Mouse (Mus musculus) fat pad, adult 2 months (tissue): ENCODE results near the gene Sh2d1b1.
A peak's percentile ranks its signal among the peaks of the same experiment; 100 is the strongest.
"Not testable (repeated sequence)": the region's sequence is repeated elsewhere in the genome, so short reads cannot be mapped to it uniquely, and the experiment has no call there.

Experiments used
- DNase-seq: peaks from one replicate; pipeline ENCODE4 v3.0.0-alpha.2; 2011; ENCODE audit warnings: low read depth, low spot score; ENCODE audit errors: extremely low read depth

Gene Sh2d1b1

DNA sequence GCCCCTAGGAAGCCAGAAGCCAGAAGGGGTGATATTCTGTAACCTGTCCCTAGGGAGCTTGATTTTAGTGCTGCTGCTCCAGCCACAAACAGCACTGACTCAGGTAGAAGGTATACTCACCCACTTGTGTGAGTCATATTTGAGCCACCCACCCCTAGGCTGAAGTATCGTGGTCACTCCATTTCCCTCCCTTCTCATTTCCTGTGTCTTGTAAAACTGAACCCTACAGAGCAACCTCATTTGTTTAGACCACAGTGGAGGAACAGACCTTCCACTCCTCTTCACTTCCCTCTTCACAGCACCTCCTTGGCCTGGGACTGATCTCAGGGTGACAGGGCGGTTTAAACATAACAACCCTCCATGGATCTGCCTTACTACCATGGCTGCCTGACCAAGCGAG lies at the start of gene Sh2d1b1:
Sh2d1b1 (plus strand) TSS at position 305 of the 400 bp plus-strand sequence.
- no peak for DNase-seq

GRCm38 (mm10) chr1:170232688-170233087 lies 44.4 kb upstream of the Sh2d1b1 start, which contains the start of gene Sh2d1b2:
Gene Sh2d1b2, plus strand, starts transcription at chr1:170232749.
- not testable (repeated sequence) for DNase-seq

- DNase-seq, result no peak
These were observed 32.1 kb upstream of the Sh2d1b1 start for GRCm38 (mm10) chr1:170245016-170245415.

DNA sequence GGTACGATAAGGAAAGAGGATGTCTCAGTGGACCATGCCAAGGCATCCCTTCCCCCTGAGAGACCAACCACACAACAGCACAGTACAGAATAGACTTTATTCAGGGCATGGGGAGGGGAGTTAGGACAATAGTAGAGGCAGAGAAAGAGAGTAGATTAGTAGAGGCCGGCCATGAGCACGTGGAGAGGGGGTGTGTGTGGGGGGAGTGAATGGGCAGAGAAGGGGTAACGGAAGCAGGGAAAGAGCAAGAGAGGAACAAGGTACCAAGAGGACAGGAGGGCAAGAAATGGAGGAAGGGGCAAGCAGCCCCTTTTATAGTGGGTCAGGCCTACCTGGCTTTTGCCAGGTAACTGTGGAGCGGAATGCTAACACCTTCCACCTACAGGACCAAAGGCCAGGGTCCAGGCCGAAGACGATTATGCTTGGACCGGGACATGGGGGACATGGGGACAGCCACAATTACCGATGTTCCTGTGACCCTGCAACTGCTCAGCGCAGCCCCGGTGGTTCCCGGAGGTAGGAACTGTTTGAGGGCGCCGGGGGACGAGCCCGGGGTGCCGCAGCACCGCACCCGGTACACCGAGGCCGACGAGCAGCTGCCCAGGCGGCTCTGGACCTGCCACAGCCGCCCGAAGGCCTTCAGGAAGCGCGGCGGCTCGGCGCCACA lies 22.1 kb upstream of the Sh2d1b1 start:
- no peak for DNase-seq

GRCm38 (mm10) chr1:170255560-170255910 lies 21.6 kb upstream of the Sh2d1b1 start:
- DNase-seq, result peak; percentile 4

GRCm38 (mm10) chr1:170270281-170270680 lies 6.8 kb upstream of the Sh2d1b1 start:
- DNase-seq, result no peak

DNA sequence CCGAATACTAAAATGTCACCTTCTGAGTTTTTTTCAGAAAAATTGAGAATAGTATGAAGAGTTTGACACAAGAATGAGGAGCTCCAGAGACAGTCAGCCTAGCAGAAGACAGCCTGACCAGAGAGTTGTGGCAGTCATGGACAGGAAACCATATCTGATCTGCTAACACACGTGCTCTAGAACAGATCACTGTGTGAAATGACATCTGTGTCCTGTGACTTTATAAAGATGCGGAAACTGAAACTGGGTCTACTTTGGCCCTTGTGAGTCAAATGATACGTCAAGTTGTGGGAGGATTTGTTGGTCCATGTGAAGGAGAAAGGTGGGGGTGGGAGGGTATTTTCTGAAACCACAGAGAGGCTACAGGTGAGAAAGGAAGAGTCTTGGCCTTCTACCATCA lies 6.4 kb upstream of the Sh2d1b1 start:
- DNase-seq, result no peak

GRCm38 (mm10) chr1:170273252-170273651 lies 3.9 kb upstream of the Sh2d1b1 start:
- no peak for DNase-seq

- no peak for DNase-seq
These were observed 5.5 kb downstream of the Sh2d1b1 start for GRCm38 (mm10) chr1:170282415-170283129.

DNA sequence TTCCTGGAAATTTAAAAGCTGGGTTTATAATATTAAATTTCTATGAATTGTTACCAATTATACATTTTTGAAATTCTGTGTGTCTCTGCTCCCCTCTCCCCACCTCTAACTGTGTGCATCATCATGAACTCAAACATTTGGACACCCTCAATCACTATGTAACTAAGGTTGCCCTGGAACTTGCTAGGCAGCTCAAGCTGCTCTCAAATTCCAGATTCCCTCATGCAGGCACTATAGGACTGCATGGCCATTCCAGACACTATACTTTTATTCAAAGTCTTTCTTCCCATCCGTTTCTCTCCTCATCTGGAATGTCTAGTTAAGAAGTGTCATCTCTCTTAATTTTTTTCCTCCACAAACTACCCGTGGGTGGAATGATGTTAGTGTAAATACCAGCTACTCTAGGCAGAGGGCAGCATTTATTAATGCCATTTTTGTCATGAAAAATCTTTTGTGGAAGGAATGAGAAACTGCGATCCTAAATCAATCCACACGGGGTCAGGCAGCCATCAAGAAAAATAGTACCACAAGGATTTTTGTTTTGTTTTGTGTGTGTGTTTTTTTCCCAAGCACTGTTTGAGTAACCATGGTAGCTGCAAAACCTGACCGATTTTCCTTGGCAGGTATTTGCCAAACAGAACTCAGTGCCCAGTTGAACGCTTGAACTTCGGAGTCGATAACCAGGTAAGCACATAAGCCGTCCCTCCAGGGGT lies 15.3 kb downstream of the Sh2d1b1 start:
- no peak for DNase-seq

- DNase-seq, result no peak
These were observed 16.1 kb downstream of the Sh2d1b1 start for GRCm38 (mm10) chr1:170293257-170293656.

GRCm38 (mm10) chr1:170294786-170295570 lies 17.9 kb downstream of the Sh2d1b1 start:
- no peak for DNase-seq

DNA sequence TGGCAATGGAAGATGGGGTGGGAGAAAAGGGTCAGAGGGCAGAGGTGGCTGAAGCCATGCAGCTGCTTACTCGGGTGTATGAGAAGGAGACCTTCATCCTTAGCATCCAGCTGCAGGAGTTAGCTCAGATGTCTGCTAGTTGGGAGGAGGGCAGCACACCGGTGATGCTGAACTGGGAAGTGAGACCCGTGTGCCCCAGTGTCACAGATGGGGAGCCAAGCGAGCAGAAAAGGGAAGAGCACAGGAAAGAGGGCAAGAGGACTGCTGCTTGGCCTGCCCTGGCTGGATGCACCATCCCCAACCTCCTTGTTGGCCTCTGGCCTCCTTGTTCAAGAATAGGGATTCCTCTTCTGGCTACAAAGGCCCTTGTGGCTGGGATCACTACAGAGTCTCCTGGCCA lies 22.4 kb downstream of the Sh2d1b1 start:
- no peak for DNase-seq

- no peak for DNase-seq
These were observed 24.6 kb downstream of the Sh2d1b1 start for GRCm38 (mm10) chr1:170301686-170302085.

DNA sequence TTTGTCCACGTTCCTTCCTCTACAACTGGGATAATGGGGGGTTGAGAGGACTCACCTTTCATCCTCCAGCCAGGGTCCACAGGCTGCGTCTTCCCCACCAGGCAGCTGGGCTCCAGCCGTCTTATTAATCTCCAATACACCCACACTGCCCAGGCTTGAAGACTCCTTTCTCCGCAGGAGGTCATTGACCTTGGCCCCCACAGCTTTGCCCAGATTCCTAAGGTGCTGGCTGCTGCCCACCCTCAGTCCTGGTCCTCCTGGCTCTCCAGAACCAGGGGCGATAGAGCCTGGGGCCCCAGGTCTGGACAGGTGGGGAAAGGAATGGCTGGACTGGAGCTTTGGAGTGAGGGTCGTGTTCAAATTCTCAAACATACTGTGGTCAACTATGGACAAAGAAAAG lies 25.3 kb downstream of the Sh2d1b1 start:
- DNase-seq, result no peak

- DNase-seq, result no peak
These were observed 26.0 kb downstream of the Sh2d1b1 start for GRCm38 (mm10) chr1:170303103-170303502.

DNA sequence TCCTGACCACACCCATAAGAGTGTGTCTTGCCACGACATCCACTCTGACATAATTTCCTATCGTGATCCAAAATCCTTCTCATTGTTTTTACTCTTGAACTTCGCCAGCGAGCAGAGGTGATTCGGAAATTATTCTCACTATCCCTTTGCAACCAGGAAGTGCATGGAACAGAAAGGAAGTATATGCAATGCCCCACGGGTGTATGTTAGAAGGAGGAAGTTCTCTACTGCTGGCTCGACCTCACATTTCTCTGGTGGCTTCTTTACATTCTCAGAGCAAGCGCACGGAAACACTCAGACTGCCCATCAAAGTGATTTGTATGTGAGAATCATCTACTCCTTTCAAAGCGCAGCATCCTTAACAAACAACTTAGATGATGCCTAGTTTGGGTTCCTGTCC lies 27.9 kb downstream of the Sh2d1b1 start:
- DNase-seq, result no peak

DNA sequence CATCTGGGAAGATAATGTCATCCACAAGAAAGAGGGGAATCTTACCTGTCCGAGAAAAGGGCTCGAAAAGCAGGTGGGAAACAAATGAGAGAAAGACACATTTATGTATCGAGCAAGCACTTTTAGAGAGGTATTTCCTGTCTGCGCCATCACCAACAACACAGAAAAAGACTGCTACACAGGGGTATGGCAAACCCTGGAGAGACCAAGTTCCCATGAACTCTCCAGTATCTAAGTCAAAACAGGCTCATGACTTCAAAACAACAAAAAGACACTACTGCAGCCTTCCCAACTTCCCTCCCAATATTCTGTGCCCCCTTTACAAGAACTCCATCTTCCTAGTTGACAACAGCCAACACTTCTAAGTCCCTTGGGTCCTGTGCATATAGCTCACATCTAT lies 29.1 kb downstream of the Sh2d1b1 start, which contains the start of gene Gm7694:
Gm7694 (minus strand) TSS at position 101 of the 400 bp plus-strand sequence.
- DNase-seq, result no peak

DNA sequence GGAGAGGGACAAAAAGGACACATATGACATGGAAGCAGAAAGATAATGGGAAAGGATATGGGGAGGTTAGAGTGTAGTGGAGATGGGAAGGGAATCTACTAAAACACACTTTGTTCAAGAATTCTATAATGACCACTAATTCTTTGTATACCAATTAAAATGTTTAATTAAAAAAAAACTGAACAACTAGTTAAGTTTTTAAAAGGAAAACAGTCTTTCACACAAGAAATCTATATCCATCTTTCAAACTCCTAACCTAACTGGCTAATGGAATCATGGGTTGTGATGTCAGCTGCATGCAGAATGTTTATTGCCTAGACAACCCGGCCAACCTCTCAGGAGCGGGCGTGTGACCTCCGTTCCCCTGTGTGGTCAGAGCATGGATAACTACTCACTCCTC lies 31.4 kb downstream of the Sh2d1b1 start, which contains the start of gene Spata46:
Spata46 (plus strand) TSS at position 301 of the 400 bp plus-strand sequence.
- DNase-seq, result no peak

GRCm38 (mm10) chr1:170311431-170311830 lies 34.3 kb downstream of the Sh2d1b1 start:
- DNase-seq, result no peak

DNA sequence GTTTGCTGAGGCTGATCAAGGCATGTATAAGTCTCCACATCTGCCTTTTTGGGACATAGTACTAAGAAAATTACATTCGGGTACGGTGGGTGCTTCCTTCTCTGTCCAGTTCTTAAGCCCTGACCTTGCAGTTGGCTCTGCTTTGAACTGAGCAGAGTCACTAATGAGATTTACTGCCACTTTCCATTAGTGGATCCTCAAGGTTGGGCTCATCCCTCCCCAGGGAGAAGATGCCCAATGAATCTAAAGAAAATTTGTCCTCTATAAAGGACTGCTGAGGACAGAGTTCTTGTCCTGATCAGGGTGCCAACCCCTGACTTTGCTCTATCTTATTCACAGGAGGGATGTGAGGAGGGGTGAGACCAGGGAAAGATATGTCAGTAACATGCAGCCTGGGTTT lies 44.9 kb downstream of the Sh2d1b1 start:
- DNase-seq, result no peak
